Mouse (Mus musculus): Measurements from ENCODE around the gene Tbl2. TPM values are rescaled to one million over a fixed set of nuclear protein-coding genes. Genes with fewer than 3 reads are reported as not detected.

Tbl2 gene
- polyA plus RNA-seq, 1 experiment from 2014 or later: 21.9 TPM

DNA sequence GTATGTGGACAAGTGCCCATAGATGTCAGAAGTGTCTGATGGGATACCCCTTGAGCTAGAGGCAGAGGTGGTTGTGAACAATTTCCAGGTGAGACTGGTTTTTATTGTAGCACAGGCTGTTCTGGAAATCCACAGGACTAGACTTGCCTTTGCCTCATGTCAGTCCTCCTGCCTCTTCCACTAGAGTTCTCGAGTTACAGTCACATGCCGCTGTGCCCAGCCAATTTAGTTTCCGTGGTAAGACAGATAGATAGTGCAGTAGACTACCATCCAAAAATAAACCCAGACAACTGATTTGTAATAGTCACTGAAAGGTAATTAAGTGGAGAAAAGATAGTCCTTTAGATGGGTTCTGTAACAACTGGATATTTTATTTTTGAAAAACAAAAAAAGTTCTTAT is 53.3 kb downstream of the Tbl2 start:
- no peak for DNase-seq (ENCODE audit: low spot score)
- Histone ChIP-seq H3K36me3 (ENCODE audit: control insufficient read depth, insufficient read depth, low read length) (peaks cover 15% of the 10 kb centered on the region; the same call in 1 of the 2 replicates), H3K9ac (ENCODE audit: low read depth, low read length) (no peak overlapping the region), H3K27me3 (ENCODE audit: control insufficient read depth, insufficient read depth, low read length) (no peaks in the 10 kb centered on the region), H3K4me2 (replicated peaks; ENCODE audit: low read depth, low read length) (no peak overlapping the region), H3K4me3 (ENCODE audit: low read depth, low read length) (no peak overlapping the region), H3K4me1 (replicated peaks; ENCODE audit: control insufficient read depth, insufficient read depth, low read length) (no peaks in the 10 kb centered on the region), H3K27ac (ENCODE audit: low read depth, low read length) (no peak overlapping the region), H3K9me3 (ENCODE audit: control insufficient read depth, low read length) (no peaks in the 10 kb centered on the region)
- WGBS: 89% methylated on average over 3 of the region's 3 CpGs
- ATAC-seq (ENCODE audit: low FRiP score): no peak

DNA sequence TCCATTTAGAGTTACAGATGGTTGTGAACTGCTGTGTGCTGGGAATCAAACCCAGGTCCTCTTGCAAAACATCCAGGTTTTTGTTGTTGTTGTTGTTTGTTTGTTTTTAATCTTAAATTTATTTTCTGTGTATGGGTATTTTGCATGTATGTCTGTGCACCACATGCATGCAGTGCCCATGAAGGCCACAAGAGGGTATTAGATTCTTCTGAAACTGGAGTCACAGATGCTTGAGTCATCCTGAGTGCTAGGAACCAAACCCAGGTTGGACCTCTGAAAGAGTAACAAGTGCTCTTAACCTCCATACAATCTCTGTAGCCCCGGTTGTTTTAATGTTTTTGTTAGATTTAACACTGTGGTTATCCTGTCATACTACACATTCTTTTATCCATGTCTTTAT is 58.7 kb downstream of the Tbl2 start:
- H3K27ac ChIP-seq (ENCODE audit: low read depth, low read length): no peak overlapping the region
- H3K9me3 ChIP-seq (ENCODE audit: control insufficient read depth, low read length): no peaks in the 10 kb centered on the region
- H3K4me3 ChIP-seq (ENCODE audit: low read depth, low read length): no peak overlapping the region
- no peaks in the 10 kb centered on the region for H3K4me1 ChIP-seq (replicated peaks; ENCODE audit: control insufficient read depth, insufficient read depth, low read length)
- peaks cover 20% of the 10 kb centered on the region; the same call in 1 of the 2 replicates for H3K36me3 ChIP-seq (ENCODE audit: control insufficient read depth, insufficient read depth, low read length)
- ATAC-seq (ENCODE audit: low FRiP score) (no peak), DNase-seq (ENCODE audit: low spot score) (no peak)
- WGBS: 88% methylated on average over 1 of the region's 1 CpGs
- H3K9ac ChIP-seq (ENCODE audit: low read depth, low read length): no peak overlapping the region
- no peaks in the 10 kb centered on the region for H3K27me3 ChIP-seq (ENCODE audit: control insufficient read depth, insufficient read depth, low read length)
- no peak overlapping the region for H3K4me2 ChIP-seq (replicated peaks; ENCODE audit: low read depth, low read length)

Other genes starting within 250 kb of the Tbl2 start
- not detected in 2 replicates for gene Tmem270, start 242.9 kb upstream of the Tbl2 start, polyA plus RNA-seq (2014; fragmentation: Nextera tagmentation; extraction: Ambion mirVana)
- gene Cldn13, start 234.1 kb upstream of the Tbl2 start, polyA plus RNA-seq (2014; fragmentation: Nextera tagmentation; extraction: Ambion mirVana): 3.1 and 4.1 TPM in 2 replicates
- 8.3 and 8.6 TPM in 2 replicates for gene Mettl27, start 217.3 kb upstream of the Tbl2 start, polyA plus RNA-seq (2014; fragmentation: Nextera tagmentation; extraction: Ambion mirVana)
- gene Cldn4, start 202.7 kb upstream of the Tbl2 start, polyA plus RNA-seq (2014; fragmentation: Nextera tagmentation; extraction: Ambion mirVana): 7.8 and 10.2 TPM in 2 replicates
- gene Cldn3, start 163.4 kb upstream of the Tbl2 start, polyA plus RNA-seq (2014; fragmentation: Nextera tagmentation; extraction: Ambion mirVana): 3.5 and 5.3 TPM in 2 replicates
- gene Abhd11, start 140.5 kb upstream of the Tbl2 start, polyA plus RNA-seq (2014; fragmentation: Nextera tagmentation; extraction: Ambion mirVana): 45.1 and 48.3 TPM in 2 replicates
- 21.8 and 24.0 TPM in 2 replicates for gene Stx1a, start 126.2 kb upstream of the Tbl2 start, polyA plus RNA-seq (2014; fragmentation: Nextera tagmentation; extraction: Ambion mirVana)
- gene Dnajc30, start 85.5 kb upstream of the Tbl2 start, polyA plus RNA-seq (2014; fragmentation: Nextera tagmentation; extraction: Ambion mirVana): 26.2 and 29.2 TPM in 2 replicates
- gene Bud23, start 84.7 kb upstream of the Tbl2 start, polyA plus RNA-seq (2014; fragmentation: Nextera tagmentation; extraction: Ambion mirVana): 113 and 118 TPM in 2 replicates
- 10.4 and 12.0 TPM in 2 replicates for gene Vps37d, start 71.4 kb upstream of the Tbl2 start, polyA plus RNA-seq (2014; fragmentation: Nextera tagmentation; extraction: Ambion mirVana)
- gene Mlxipl, start 59.8 kb upstream of the Tbl2 start, polyA plus RNA-seq (2014; fragmentation: Nextera tagmentation; extraction: Ambion mirVana): 1.2 and 1.6 TPM in 2 replicates
- gene Bcl7b, start 18.6 kb downstream of the Tbl2 start, polyA plus RNA-seq (2014; fragmentation: Nextera tagmentation; extraction: Ambion mirVana): 35.9 and 38.8 TPM in 2 replicates
- 54.5 and 77.6 TPM in 2 replicates for gene Baz1b, start 37.6 kb downstream of the Tbl2 start, polyA plus RNA-seq (2014; fragmentation: Nextera tagmentation; extraction: Ambion mirVana)
- 6.6 and 7.2 TPM in 2 replicates for gene Fzd9, start 101.6 kb downstream of the Tbl2 start, polyA plus RNA-seq (2014; fragmentation: Nextera tagmentation; extraction: Ambion mirVana)
- 0.26 TPM in 1 of 2 replicates, not detected in the other for gene Fkbp6, start 200.4 kb downstream of the Tbl2 start, polyA plus RNA-seq (2014; fragmentation: Nextera tagmentation; extraction: Ambion mirVana)
- 0.15 TPM in 1 of 2 replicates, not detected in the other for gene Trim50, start 203.6 kb downstream of the Tbl2 start, polyA plus RNA-seq (2014; fragmentation: Nextera tagmentation; extraction: Ambion mirVana)
- gene Nsun5, start 220.3 kb downstream of the Tbl2 start, polyA plus RNA-seq (2014; fragmentation: Nextera tagmentation; extraction: Ambion mirVana): 26.8 and 27.8 TPM in 2 replicates
- gene Pom121, start 244.9 kb downstream of the Tbl2 start, polyA plus RNA-seq (2014; fragmentation: Nextera tagmentation; extraction: Ambion mirVana): 14.5 and 19.9 TPM in 2 replicates